Mouse (Mus musculus) kidney, adult 2 months (tissue): ENCODE measurements at regions not wholly inside any gene's neighbourhood (a gene's known extent, or its start where the extent isn't known, plus 50 kb on each side); places are given as distances from the start of the nearest gene placed in this dataset.

Experiments used
- CTCF ChIP-seq: fragments of 200-500 bp; conservative IDR thresholded peaks from 2 replicates; pipeline ENCODE4 v1.5.1; 2011; ENCODE audit warnings: low read depth, mild to moderate bottlenecking, control low read depth, low read length, moderate library complexity, mixed read lengths; ENCODE audit not compliant: insufficient read depth, insufficient read length
- POLR2A ChIP-seq: fragments of 200-500 bp; IDR thresholded peaks from one replicate; pipeline ENCODE4 v1.6.1; 2011; ENCODE audit warnings: low read depth, low read length, control low read depth

- TF ChIP-seq POLR2A (no peak), CTCF (no peak)
Observed at GRCm38 (mm10) chr14:73439802-73440309, 54.8 kb upstream of the Itm2b start.
